Mouse (Mus musculus) hindbrain, embryonic 16.5 days (tissue): ENCODE measurements at regions not wholly inside any gene's neighbourhood (a gene's known extent, or its start where the extent isn't known, plus 50 kb on each side); places are given as distances from the start of the nearest gene placed in this dataset.

Source experiments
- ATAC-seq: fragments of 200-750 bp; cut with Nextera tagmentation; 2 replicates; pipeline ENCODE4 v1.8.0; 2017; ENCODE audit warnings: moderate TSS enrichment, moderate library complexity
- H3K27ac ChIP-seq: fragments of 300-500 bp; sonication (generic); 2 replicates; pipeline ENCODE4 v1.5.1; 2014; ENCODE audit warnings: low read depth, mild to moderate bottlenecking, control low read depth, low read length, moderate library complexity
- H3K27me3 ChIP-seq: fragments of 300-500 bp; sonication (generic); replicated peaks from 2 replicates; pipeline ENCODE4 v1.6.1; 2014; ENCODE audit warnings: low read length; ENCODE audit not compliant: control insufficient read depth, insufficient read depth
- H3K36me3 ChIP-seq: fragments of 300-500 bp; sonication (generic); 2 replicates; pipeline ENCODE4 v1.6.1; 2014; ENCODE audit warnings: mild to moderate bottlenecking, low read length, moderate library complexity, mixed read lengths; ENCODE audit not compliant: control insufficient read depth, insufficient read depth
- H3K4me1 ChIP-seq: fragments of 300-500 bp; sonication (generic); 2 replicates; pipeline ENCODE4 v1.6.1; 2014; ENCODE audit warnings: low read depth, low read length; ENCODE audit not compliant: control insufficient read depth, insufficient read depth
- H3K4me2 ChIP-seq: fragments of 300-500 bp; sonication (generic); 2 replicates; pipeline ENCODE4 v1.6.1; 2014; ENCODE audit warnings: mild to moderate bottlenecking, low read length, control low read depth, moderate library complexity
- H3K4me3 ChIP-seq: fragments of 300-500 bp; sonication (generic); 2 replicates; pipeline ENCODE4 v1.5.1; 2014; ENCODE audit warnings: mild to moderate bottlenecking, low read length, control low read depth, moderate library complexity
- H3K9ac ChIP-seq: fragments of 300-500 bp; sonication (generic); 2 replicates; pipeline ENCODE4 v1.6.1; 2014; ENCODE audit warnings: low read depth, mild to moderate bottlenecking, control low read depth, low read length, moderate library complexity
- H3K9me3 ChIP-seq: fragments of 300-500 bp; sonication (generic); 2 replicates; pipeline ENCODE4 v1.6.1; 2014; ENCODE audit warnings: mild to moderate bottlenecking, low read length, moderate library complexity; ENCODE audit not compliant: control insufficient read depth
- WGBS: fragments of 180-500 bp; shearing (Covaris S2); extraction: QIAGEN DNeasy Blood & Tissue Kit; methylation state at CpG from one replicate; pipeline ENCODE4 v1.1.7; 2014; 5-methylcytosine and 5-hydroxymethylcytosine counted together

DNA sequence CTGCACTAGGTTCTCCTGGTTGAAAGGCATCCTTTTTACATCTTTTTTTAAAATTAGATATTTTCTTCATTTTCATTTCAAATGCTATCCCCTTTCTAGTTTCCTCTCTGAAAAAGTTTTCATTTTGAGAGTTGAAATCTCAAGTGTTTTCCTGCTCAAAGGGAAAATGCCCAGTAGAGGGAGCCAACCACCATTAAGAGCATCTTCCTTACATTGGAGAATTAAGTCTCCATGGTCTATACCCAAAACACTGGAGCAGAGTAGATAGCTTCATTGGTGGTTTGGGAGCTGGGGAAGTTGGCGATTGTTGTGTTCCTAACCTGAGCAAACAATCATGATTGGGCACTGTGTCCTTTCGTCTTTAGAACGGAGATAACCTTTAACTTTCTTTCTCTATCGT, 483.8 kb upstream of the Tnc start:
- Histone ChIP-seq H3K4me3 (no peak overlapping the region), H3K36me3 (no peaks in the 10 kb centered on the region), H3K9ac (no peak overlapping the region), H3K9me3 (no peaks in the 10 kb centered on the region), H3K27me3 (no peaks in the 10 kb centered on the region), H3K4me1 (no peaks in the 10 kb centered on the region), H3K4me2 (no peak overlapping the region), H3K27ac (no peak overlapping the region)
- WGBS = 74% methylated on average over 4 of the region's 4 CpGs
- no peak for ATAC-seq

DNA sequence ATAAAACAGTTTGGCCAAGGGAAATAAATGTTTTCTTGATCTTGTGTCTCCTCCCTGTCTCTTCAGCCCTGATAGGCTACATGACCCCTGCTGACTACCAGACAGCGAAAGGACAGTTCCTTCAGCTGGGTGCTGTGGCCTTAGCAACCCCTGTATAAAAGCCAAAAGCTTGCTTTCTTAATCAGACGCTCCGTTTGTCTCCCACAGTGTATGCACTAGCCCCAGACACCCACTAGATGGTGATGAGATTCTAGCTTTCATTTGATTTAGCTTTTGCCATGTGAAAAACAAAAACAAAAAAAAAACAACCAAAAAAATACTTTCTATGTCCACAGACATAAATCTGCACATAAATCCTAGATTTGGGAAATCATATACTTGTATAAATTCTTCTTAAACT, 486.2 kb upstream of the Tnc start:
- 19% methylated on average over 3 of the region's 3 CpGs for WGBS
- Histone ChIP-seq H3K36me3 (no peaks in the 10 kb centered on the region), H3K9me3 (no peaks in the 10 kb centered on the region), H3K4me3 (no peak overlapping the region), H3K27me3 (no peaks in the 10 kb centered on the region), H3K4me1 (no peaks in the 10 kb centered on the region), H3K4me2 (no peak overlapping the region), H3K27ac (no peak overlapping the region), H3K9ac (no peak overlapping the region)
- ATAC-seq = peak; percentile 61

DNA sequence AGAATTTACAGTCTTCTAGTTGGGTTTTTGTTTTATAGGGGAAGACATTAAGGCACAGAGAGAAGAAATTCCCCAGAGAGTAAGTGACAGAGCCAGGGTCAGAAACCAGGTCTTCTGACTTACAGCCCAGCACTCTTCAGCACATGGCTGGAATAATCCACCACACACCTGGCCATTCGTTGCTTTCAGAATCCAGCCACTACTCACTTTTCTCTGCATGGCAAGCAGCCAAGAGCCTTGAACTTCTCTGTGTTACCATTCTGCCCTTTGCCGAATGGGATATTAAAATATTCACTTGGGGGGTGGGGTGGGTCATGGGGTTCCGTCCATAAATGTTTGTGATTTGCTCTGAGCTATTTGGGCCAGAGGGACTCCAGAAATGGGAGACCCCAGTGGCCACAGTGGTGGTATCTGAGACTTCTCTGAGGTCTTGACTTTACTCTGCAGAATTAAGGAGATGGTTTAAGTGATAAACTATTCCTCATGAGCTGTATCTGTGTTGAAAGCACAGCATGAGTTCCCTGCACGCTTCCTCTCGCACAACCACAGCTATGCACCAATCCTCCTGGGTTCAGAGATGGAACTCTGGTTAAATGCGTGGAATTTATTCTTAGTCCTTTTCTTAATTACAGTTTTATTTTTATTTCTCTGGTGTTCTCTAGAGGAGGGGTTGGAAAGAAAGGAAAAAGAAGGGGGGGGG, 488.9 kb upstream of the Tnc start:
- H3K9ac ChIP-seq = no peak overlapping the region
- ATAC-seq = no peak
- H3K27ac ChIP-seq = no peak overlapping the region
- WGBS = 65% methylated on average over 6 of the region's 6 CpGs
- H3K4me3 ChIP-seq = no peak overlapping the region
- no peak overlapping the region for H3K4me2 ChIP-seq
- H3K4me1 ChIP-seq = no peaks in the 10 kb centered on the region
- H3K36me3 ChIP-seq = no peaks in the 10 kb centered on the region
- no peaks in the 10 kb centered on the region for H3K27me3 ChIP-seq
- no peaks in the 10 kb centered on the region for H3K9me3 ChIP-seq

DNA sequence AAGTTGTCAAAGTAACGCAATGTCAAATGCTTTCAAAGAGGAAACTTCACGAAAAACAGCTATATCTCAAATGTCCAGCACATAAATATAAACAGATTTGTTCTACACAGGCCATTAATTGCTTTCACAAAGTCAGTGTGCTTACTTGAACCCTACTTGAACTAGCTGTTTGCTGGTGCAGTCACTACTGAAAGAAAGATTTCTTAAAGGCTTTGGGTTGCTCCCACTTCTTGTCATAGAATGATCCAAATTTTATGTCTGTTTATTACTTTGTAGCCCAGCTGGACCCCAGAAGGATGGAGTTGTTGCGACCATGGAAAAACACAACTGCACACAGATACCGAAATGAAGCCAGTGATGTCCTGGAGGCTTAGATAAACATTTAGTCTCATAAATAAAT, 491.2 kb upstream of the Tnc start:
- 84% methylated on average over 4 of the region's 4 CpGs for WGBS
- H3K9me3 ChIP-seq = no peaks in the 10 kb centered on the region
- no peak for ATAC-seq
- H3K9ac ChIP-seq = no peak overlapping the region
- H3K27ac ChIP-seq = no peak overlapping the region
- no peak overlapping the region for H3K4me3 ChIP-seq
- no peaks in the 10 kb centered on the region for H3K36me3 ChIP-seq
- H3K27me3 ChIP-seq = no peaks in the 10 kb centered on the region
- no peak overlapping the region for H3K4me2 ChIP-seq
- H3K4me1 ChIP-seq = no peaks in the 10 kb centered on the region

- Histone ChIP-seq H3K9me3 (no peaks in the 10 kb centered on the region), H3K4me1 (no peaks in the 10 kb centered on the region), H3K9ac (no peak overlapping the region), H3K4me2 (no peak overlapping the region), H3K4me3 (no peak overlapping the region), H3K36me3 (no peaks in the 10 kb centered on the region), H3K27ac (no peak overlapping the region), H3K27me3 (no peaks in the 10 kb centered on the region)
- WGBS = 82% methylated on average over 4 of the region's 4 CpGs
- no peak for ATAC-seq
These were observed 497.9 kb upstream of the Tnc start for GRCm38 (mm10) chr4:64544576-64545185.

DNA sequence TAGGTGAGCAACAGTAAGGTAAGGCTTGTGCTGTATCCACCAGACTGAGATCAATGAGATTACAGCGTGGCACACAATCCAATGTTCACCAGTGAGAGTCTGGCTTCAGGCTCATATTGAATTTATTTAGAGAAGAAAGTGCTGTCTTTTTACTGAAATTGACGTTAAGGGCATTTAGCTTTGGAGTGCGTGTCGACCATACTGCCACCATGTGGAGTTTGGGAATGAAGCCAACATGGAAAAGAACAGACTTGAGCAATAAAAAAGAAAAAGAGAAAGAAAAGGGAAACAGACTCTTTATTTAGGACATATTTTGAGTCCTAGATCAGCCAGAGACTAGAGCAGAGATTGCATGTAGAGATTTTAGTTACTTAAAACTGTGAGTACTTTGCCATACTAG, 499.6 kb upstream of the Tnc start:
- no peak overlapping the region for H3K4me3 ChIP-seq
- ATAC-seq = no peak
- H3K27me3 ChIP-seq = no peaks in the 10 kb centered on the region
- no peaks in the 10 kb centered on the region for H3K9me3 ChIP-seq
- H3K4me2 ChIP-seq = no peak overlapping the region
- H3K4me1 ChIP-seq = no peaks in the 10 kb centered on the region
- WGBS = 65% methylated on average over 4 of the region's 4 CpGs
- H3K9ac ChIP-seq = no peak overlapping the region
- H3K27ac ChIP-seq = no peak overlapping the region
- no peaks in the 10 kb centered on the region for H3K36me3 ChIP-seq

GRCm38 (mm10) chr4:64562511-64562910, 515.7 kb upstream of the Tnc start:
- no peak overlapping the region for H3K4me3 ChIP-seq
- H3K27ac ChIP-seq = no peak overlapping the region
- H3K27me3 ChIP-seq = no peaks in the 10 kb centered on the region
- no peak for ATAC-seq
- no peaks in the 10 kb centered on the region for H3K4me1 ChIP-seq
- WGBS = 100% methylated on average over 1 of the region's 1 CpGs
- no peak overlapping the region for H3K9ac ChIP-seq
- no peaks in the 10 kb centered on the region for H3K9me3 ChIP-seq
- no peak overlapping the region for H3K4me2 ChIP-seq
- H3K36me3 ChIP-seq = no peaks in the 10 kb centered on the region

GRCm38 (mm10) chr4:64563996-64564395, 517.2 kb upstream of the Tnc start:
- WGBS = 92% methylated on average over 3 of the region's 3 CpGs
- no peaks in the 10 kb centered on the region for H3K36me3 ChIP-seq
- no peaks in the 10 kb centered on the region for H3K27me3 ChIP-seq
- no peaks in the 10 kb centered on the region for H3K9me3 ChIP-seq
- H3K4me3 ChIP-seq = no peak overlapping the region
- no peak overlapping the region for H3K9ac ChIP-seq
- no peak for ATAC-seq
- no peak overlapping the region for H3K27ac ChIP-seq
- no peaks in the 10 kb centered on the region for H3K4me1 ChIP-seq
- H3K4me2 ChIP-seq = no peak overlapping the region

DNA sequence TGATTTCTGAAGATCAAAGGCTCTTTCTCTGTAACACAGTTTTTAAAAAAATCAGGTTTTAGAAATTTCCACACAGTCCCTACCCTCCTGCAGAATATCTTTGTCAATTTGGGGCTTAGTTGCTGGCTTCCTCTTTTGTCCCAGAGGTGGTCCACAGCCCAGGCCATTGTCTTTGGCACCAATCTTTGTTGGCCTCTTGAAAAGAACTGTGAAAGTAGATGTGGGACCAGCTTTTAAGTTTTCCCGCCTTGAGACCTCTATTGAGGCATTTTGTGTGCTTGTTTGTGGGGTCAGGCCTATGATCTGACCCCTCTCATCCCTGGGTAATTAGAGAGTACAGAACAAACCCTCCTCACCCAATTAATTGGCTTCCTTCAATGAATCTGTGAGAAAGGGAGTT, 523.9 kb upstream of the Tnc start:
- no peaks in the 10 kb centered on the region for H3K27me3 ChIP-seq
- no peak for ATAC-seq
- no peak overlapping the region for H3K4me3 ChIP-seq
- H3K9me3 ChIP-seq = no peaks in the 10 kb centered on the region
- no peaks in the 10 kb centered on the region for H3K4me1 ChIP-seq
- H3K9ac ChIP-seq = no peak overlapping the region
- no peak overlapping the region for H3K4me2 ChIP-seq
- no peak overlapping the region for H3K27ac ChIP-seq
- 30% methylated on average over 1 of the region's 1 CpGs for WGBS
- H3K36me3 ChIP-seq = no peaks in the 10 kb centered on the region
